Mouse (Mus musculus): Measurements from ENCODE around the gene Mtmr3. TPM values are rescaled to one million over a fixed set of nuclear protein-coding genes. Genes with fewer than 3 reads are reported as not detected.

Mtmr3 gene
- total and polyA plus RNA-seq, 3 experiments: 29.1 to 31.9 TPM; not detected in 1

- H3K27me3 ChIP-seq (ENCODE audit: control insufficient read depth in 1 of 2, insufficient read depth in 2 of 2, low read length in 2 of 2): no peaks in the 10 kb centered on the region
- H3K9ac ChIP-seq (ENCODE audit: control insufficient read depth, low read depth, low read length, poor library complexity, severe bottlenecking): no peak overlapping the region
- H3K4me1 ChIP-seq (ENCODE audit: control insufficient read depth in 1 of 2, insufficient read depth in 2 of 2, low read length in 2 of 2): peaks cover 9 to 15% of the 10 kb centered on the region in 2 experiments
- no peak overlapping the region; a peak in 1 of 4 replicates for H3K4me3 ChIP-seq (ENCODE audit: control insufficient read depth in 1 of 2, insufficient read depth in 1 of 2, low read depth in 2 of 2, low read length in 2 of 2)
- peaks cover 3 to 19% of the 10 kb centered on the region in 2 experiments for H3K36me3 ChIP-seq (ENCODE audit: control insufficient read depth in 1 of 2, insufficient read depth in 2 of 2, low read length in 2 of 2)
- peak overlapping the region; percentile 93 for H3K27ac ChIP-seq (ENCODE audit: control insufficient read depth, low read depth, low read length)
- no peaks in the 10 kb centered on the region for H3K9me3 ChIP-seq (replicated peaks; ENCODE audit: insufficient read depth, low read length)
- peaks cover 12% of the 10 kb centered on the region for H3K79me2 ChIP-seq (ENCODE audit: control insufficient read depth, insufficient read depth, low read length, poor library complexity)
- peak; percentile 92 for DNase-seq (ENCODE audit: low read depth, low spot score)
- TF ChIP-seq ETS1 (IDR thresholded peaks at IDR 0.05; ENCODE audit: low read depth, low read length) (peak; percentile 97), CTCF (IDR thresholded peaks at IDR 0.05 in 2 of 3, conservative IDR thresholded peaks at IDR 0.05 in 1 of 3; ENCODE audit: control insufficient read depth in 1 of 3, insufficient read depth in 1 of 3, low read depth in 2 of 3, low read length in 3 of 3, poor library complexity in 1 of 3, severe bottlenecking in 1 of 3) (no peak), GABPA (IDR thresholded peaks at IDR 0.05; ENCODE audit: low read depth, low read length) (no peak), CHD1 (IDR thresholded peaks at IDR 0.05; ENCODE audit: low read depth, low read length) (0 out of 2 replicates have a peak, but pooled peaks have one; percentile 21), SMC3 (IDR thresholded peaks at IDR 0.05; ENCODE audit: low read depth, low read length) (no peak), GATA1 (IDR thresholded peaks at IDR 0.05; ENCODE audit: low read depth, low read length) (peak; percentile 99), UBTF (IDR thresholded peaks at IDR 0.05; ENCODE audit: borderline replicate concordance, insufficient read depth, low read depth, low read length) (no peak), MAZ (IDR thresholded peaks at IDR 0.05; ENCODE audit: low read depth, low read length) (peak; percentile 93), KAT2A (conservative IDR thresholded peaks at IDR 0.05; ENCODE audit: low read depth, low read length) (no peak), EP300 (IDR thresholded peaks at IDR 0.05; ENCODE audit: low read depth in 1 of 2, low read length in 2 of 2) (peak; percentile 99), RCOR1 (IDR thresholded peaks at IDR 0.05; ENCODE audit: low read depth, low read length) (peak; percentile 98), ZC3H11A (IDR thresholded peaks at IDR 0.05; ENCODE audit: low read depth, low read length) (no peak), RAD21 (IDR thresholded peaks at IDR 0.05; ENCODE audit: low read depth, low read length) (no peak), MEF2A (IDR thresholded peaks at IDR 0.05; ENCODE audit: extremely low read depth, insufficient replicate concordance, low read depth, low read length, poor library complexity, severe bottlenecking) (no peak), TBP (IDR thresholded peaks at IDR 0.05; ENCODE audit: low read depth, low read length) (no peak), MAFK (IDR thresholded peaks at IDR 0.05; ENCODE audit: borderline replicate concordance, low read depth, low read length) (peak; percentile 39; the same call in 1 of the 2 replicates), USF1 (IDR thresholded peaks at IDR 0.05; ENCODE audit: low read depth, low read length) (no peak), NELFE (IDR thresholded peaks at IDR 0.05; ENCODE audit: low read depth, low read length) (no peak), POLR2AphosphoS2 (IDR thresholded peaks at IDR 0.05; ENCODE audit: low read length) (no peak), NRF1 (IDR thresholded peaks at IDR 0.05; ENCODE audit: insufficient read depth, low read depth, low read length, poor library complexity, severe bottlenecking) (no peak), TAL1 (IDR thresholded peaks at IDR 0.05; ENCODE audit: low read length) (peak; percentile 99), CHD2 (IDR thresholded peaks at IDR 0.05; ENCODE audit: low read length) (no peak; the same call in 1 of the 2 replicates), JUND (IDR thresholded peaks at IDR 0.05; ENCODE audit: low read depth, low read length) (no peak), USF2 (IDR thresholded peaks at IDR 0.05; ENCODE audit: borderline replicate concordance in 1 of 2, insufficient read depth in 1 of 2, low read depth in 1 of 2, low read length in 2 of 2) (no peak), MAX (IDR thresholded peaks at IDR 0.05; ENCODE audit: low read length) (no peak), MYC (IDR thresholded peaks at IDR 0.05; ENCODE audit: low read depth, low read length) (peak; percentile 7; the same call in 1 of the 2 replicates), POLR2A (IDR thresholded peaks at IDR 0.05; ENCODE audit: control insufficient read depth in 1 of 2, insufficient read depth in 1 of 2, low read depth in 1 of 2, low read length in 2 of 2, poor library complexity in 1 of 2) (no peak), MYB (IDR thresholded peaks at IDR 0.05; ENCODE audit: low read depth, low read length) (peak; percentile 75), SIN3A (IDR thresholded peaks at IDR 0.05; ENCODE audit: low read length) (peak; percentile 85), ELF1 (IDR thresholded peaks at IDR 0.05; ENCODE audit: low read depth, low read length) (no peak), BHLHE40 (IDR thresholded peaks at IDR 0.05; ENCODE audit: borderline replicate concordance, low read depth, low read length) (0 out of 2 replicates have a peak, but pooled peaks have one; percentile 15), POLR2AphosphoS5 (IDR thresholded peaks at IDR 0.05; ENCODE audit: borderline replicate concordance, low read depth, low read length) (no peak), ZKSCAN1 (IDR thresholded peaks at IDR 0.05; ENCODE audit: low read depth, low read length) (no peak), ZMIZ1 (IDR thresholded peaks at IDR 0.05; ENCODE audit: low read depth, low read length) (no peak), ZNF384 (IDR thresholded peaks at IDR 0.05; ENCODE audit: low read depth, low read length) (0 out of 2 replicates have a peak, but pooled peaks have one; percentile 59), TCF12 (IDR thresholded peaks at IDR 0.05; ENCODE audit: low read depth, low read length) (peak; percentile 100), MXI1 (IDR thresholded peaks at IDR 0.05; ENCODE audit: low read depth, low read length) (peak; percentile 72; the same call in 1 of the 2 replicates)
Observed at GRCm38 (mm10) chr11:4543040-4543551, 51.6 kb downstream of the Mtmr3 start.

Data from MEL (cell line).